Mouse (Mus musculus) stomach, postnatal 0 days (tissue): ENCODE measurements at regions not wholly inside any gene's neighbourhood (a gene's known extent, or its start where the extent isn't known, plus 50 kb on each side); places are given as distances from the start of the nearest gene placed in this dataset.

ENCODE experiments used
- ATAC-seq: fragments of 200-750 bp; cut with Nextera tagmentation; 2 replicates; pipeline ENCODE4 v1.8.0; 2017; ENCODE audit not compliant: low FRiP score, low TSS enrichment
- DNase-seq: peaks from one replicate; pipeline ENCODE4 v3.0.0-alpha.2; 2016; ENCODE audit warnings: low spot score
- H3K27ac ChIP-seq: fragments of 300-500 bp; sonication (generic); replicated peaks from 2 replicates; pipeline ENCODE4 v1.5.1; 2014; ENCODE audit warnings: mild to moderate bottlenecking, control low read depth
- H3K27me3 ChIP-seq: fragments of 300-500 bp; sonication (generic); 2 replicates; pipeline ENCODE4 v1.6.1; 2014; ENCODE audit warnings: low read length; ENCODE audit not compliant: control insufficient read depth, insufficient read depth
- H3K36me3 ChIP-seq: fragments of 300-500 bp; sonication (generic); 2 replicates; pipeline ENCODE4 v1.6.1; 2014; ENCODE audit warnings: low read length, mixed read lengths; ENCODE audit not compliant: control insufficient read depth, insufficient read depth
- H3K4me1 ChIP-seq: fragments of 300-500 bp; sonication (generic); replicated peaks from 2 replicates; pipeline ENCODE4 v1.6.1; 2014; ENCODE audit warnings: antibody characterized with exemption; ENCODE audit not compliant: control insufficient read depth, insufficient read depth
- H3K4me2 ChIP-seq: fragments of 300-500 bp; sonication (generic); replicated peaks from 2 replicates; pipeline ENCODE4 v1.6.1; 2014; ENCODE audit warnings: low read depth, mild to moderate bottlenecking, control low read depth, moderate library complexity
- H3K4me3 ChIP-seq: fragments of 300-500 bp; sonication (generic); 2 replicates; pipeline ENCODE4 v1.5.1; 2014; ENCODE audit warnings: low read depth, low read length, control low read depth
- H3K9ac ChIP-seq: fragments of 300-500 bp; sonication (generic); 2 replicates; pipeline ENCODE4 v1.6.1; 2014; ENCODE audit warnings: mild to moderate bottlenecking, low read length, control low read depth, mixed read lengths
- H3K9me3 ChIP-seq: fragments of 300-500 bp; sonication (generic); 2 replicates; pipeline ENCODE4 v1.6.1; 2016; ENCODE audit warnings: low read length; ENCODE audit not compliant: control insufficient read depth
- CTCF ChIP-seq: IDR thresholded peaks from 2 replicates; pipeline ENCODE4 v1.5.1; 2016; ENCODE audit warnings: antibody characterized with exemption, low read depth, mild to moderate bottlenecking, moderate library complexity
- EP300 ChIP-seq: optimal IDR thresholded peaks from 2 replicates; pipeline ENCODE3; 2016; ENCODE audit warnings: antibody characterized with exemption
- WGBS: fragments of 180-500 bp; shearing (Covaris S2); extraction: QIAGEN DNeasy Blood & Tissue Kit; methylation state at CpG from one replicate; pipeline ENCODE4 v1.1.7; 2014; 5-methylcytosine and 5-hydroxymethylcytosine counted together

- peak overlapping the region; percentile 99 for H3K27ac ChIP-seq
- H3K9ac ChIP-seq = peak overlapping the region; percentile 86
- no peak for TF ChIP-seq EP300
- TF ChIP-seq CTCF = no peak
- H3K4me1 ChIP-seq = no peaks in the 10 kb centered on the region; the same call in 1 of the 2 replicates
- H3K4me3 ChIP-seq = peak overlapping the region; percentile 66
- no peaks in the 10 kb centered on the region for H3K27me3 ChIP-seq
- no peaks in the 10 kb centered on the region for H3K36me3 ChIP-seq
- DNase-seq (no peak), ATAC-seq (no peak)
- WGBS = 27% methylated on average over 12 of the region's 12 CpGs
- no peaks in the 10 kb centered on the region for H3K9me3 ChIP-seq
- peak overlapping the region; percentile 64 for H3K4me2 ChIP-seq
These were observed 104.2 kb upstream of the Mgme1 start for GRCm38 (mm10) chr2:144166102-144166750.

GRCm38 (mm10) chr2:144169576-144170178 lies 100.8 kb upstream of the Mgme1 start:
- H3K36me3 ChIP-seq = no peaks in the 10 kb centered on the region
- H3K4me1 ChIP-seq = no peaks in the 10 kb centered on the region
- H3K4me3 ChIP-seq = no peak overlapping the region
- DNase-seq = no peak
- no peak overlapping the region for H3K4me2 ChIP-seq
- no peaks in the 10 kb centered on the region for H3K27me3 ChIP-seq
- TF ChIP-seq EP300 (no peak), CTCF (no peak)
- H3K27ac ChIP-seq = no peak overlapping the region
- no peak for ATAC-seq
- no peaks in the 10 kb centered on the region for H3K9me3 ChIP-seq
- no peak overlapping the region for H3K9ac ChIP-seq
- 47% methylated on average over 4 of the region's 4 CpGs for WGBS

- no peak for TF ChIP-seq EP300
- TF ChIP-seq CTCF = no peak
- H3K4me3 ChIP-seq = peak overlapping the region; percentile 39
- WGBS = 13% methylated on average over 9 of the region's 9 CpGs
- H3K27me3 ChIP-seq = no peaks in the 10 kb centered on the region
- H3K4me1 ChIP-seq = peaks cover under 1% of the 10 kb centered on the region; the same call in 1 of the 2 replicates
- no peaks in the 10 kb centered on the region for H3K36me3 ChIP-seq
- H3K9ac ChIP-seq = peak overlapping the region; percentile 54
- ATAC-seq (peak; percentile 81), DNase-seq (peak; percentile 59)
- peak overlapping the region; percentile 65 for H3K4me2 ChIP-seq
- H3K27ac ChIP-seq = no peak overlapping the region
- no peaks in the 10 kb centered on the region for H3K9me3 ChIP-seq
These were observed 98.2 kb upstream of the Mgme1 start for GRCm38 (mm10) chr2:144172100-144172770.

GRCm38 (mm10) chr2:144173358-144174106 lies 96.9 kb upstream of the Mgme1 start:
- TF ChIP-seq EP300 (no peak), CTCF (no peak)
- no peaks in the 10 kb centered on the region for H3K9me3 ChIP-seq
- H3K4me3 ChIP-seq = no peak overlapping the region
- ATAC-seq (no peak), DNase-seq (no peak)
- H3K4me2 ChIP-seq = no peak overlapping the region
- 65% methylated on average over 8 of the region's 8 CpGs for WGBS
- peak overlapping the region; percentile 30; the same call in 1 of the 2 replicates for H3K27ac ChIP-seq
- H3K4me1 ChIP-seq = peaks cover 4% of the 10 kb centered on the region; the same call in 1 of the 2 replicates
- no peak overlapping the region for H3K9ac ChIP-seq
- H3K27me3 ChIP-seq = no peaks in the 10 kb centered on the region
- H3K36me3 ChIP-seq = no peaks in the 10 kb centered on the region

- Histone ChIP-seq H3K36me3 (no peaks in the 10 kb centered on the region), H3K9ac (no peak overlapping the region), H3K4me3 (no peak overlapping the region), H3K4me2 (no peak overlapping the region), H3K9me3 (no peaks in the 10 kb centered on the region), H3K4me1 (peaks cover 4% of the 10 kb centered on the region; the same call in 1 of the 2 replicates), H3K27me3 (no peaks in the 10 kb centered on the region), H3K27ac (no peak overlapping the region)
- DNase-seq (no peak), ATAC-seq (no peak)
- 74% methylated on average over 5 of the region's 5 CpGs for WGBS
- no peak for TF ChIP-seq EP300
- no peak for TF ChIP-seq CTCF
These were observed 96.0 kb upstream of the Mgme1 start for GRCm38 (mm10) chr2:144174366-144175035.
